Mouse (Mus musculus) myocyte (in vitro differentiated cells): ENCODE data around the gene Sez6l. TPM values are rescaled to one million over a fixed set of nuclear protein-coding genes. Genes with fewer than 3 reads are reported as not detected.

Source experiments
- H3K27me3 ChIP-seq: one replicate; pipeline ENCODE4 v1.6.1; 2011; ENCODE audit not compliant: control insufficient read depth, insufficient read depth, insufficient read length
- H3K36me3 ChIP-seq: one replicate; pipeline ENCODE4 v1.6.1; 2011; ENCODE audit not compliant: control insufficient read depth, insufficient read depth
- H3K4me2 ChIP-seq: one replicate; pipeline ENCODE4 v1.6.1; 2011; ENCODE audit warnings: low read depth, control low read depth
- H3K4me3 ChIP-seq: one replicate; pipeline ENCODE4 v1.5.1; 2011; ENCODE audit warnings: mild to moderate bottlenecking, control low read depth, moderate library complexity
- H3K79me2 ChIP-seq: one replicate; pipeline ENCODE4 v1.6.1; 2011; ENCODE audit not compliant: control insufficient read depth, insufficient read depth
- H3ac ChIP-seq: one replicate; pipeline ENCODE4 v1.6.1; 2011; ENCODE audit not compliant: control insufficient read depth, insufficient read length
- CEBPB ChIP-seq: IDR thresholded peaks from 2 replicates; pipeline ENCODE4 v1.6.1; 2011; ENCODE audit warnings: mild to moderate bottlenecking, moderate library complexity; ENCODE audit not compliant: poor library complexity, insufficient read depth, severe bottlenecking
- E2F4 ChIP-seq: IDR thresholded peaks from one replicate; pipeline ENCODE4 v1.6.1; 2011; ENCODE audit warnings: mild to moderate bottlenecking, control low read depth, moderate library complexity; ENCODE audit not compliant: insufficient read depth
- MAX ChIP-seq: IDR thresholded peaks from one replicate; pipeline ENCODE4 v1.6.1; 2011; ENCODE audit warnings: low read depth, mild to moderate bottlenecking, control low read depth
- MYOD1 ChIP-seq, 3 experiments: IDR thresholded peaks; one replicate each; pipeline ENCODE4 v1.6.1; 2011; ENCODE audit warnings: control low read depth in 2 of 3, low read depth in 2 of 3, mild to moderate bottlenecking in 2 of 3, moderate library complexity in 1 of 3; ENCODE audit not compliant: insufficient read length in 2 of 3, control insufficient read depth in 1 of 3
- MYOG ChIP-seq, 3 experiments: IDR thresholded peaks; one replicate each; pipeline ENCODE4 v1.6.1; 2011; ENCODE audit warnings: control low read depth in 2 of 3, low read depth in 2 of 3, mild to moderate bottlenecking in 2 of 3; ENCODE audit not compliant: insufficient read length in 2 of 3, control insufficient read depth in 1 of 3, insufficient read depth in 1 of 3
- POLR2A ChIP-seq: IDR thresholded peaks from one replicate; pipeline ENCODE4 v1.6.1; 2011; ENCODE audit warnings: low read depth, mild to moderate bottlenecking, control low read depth, moderate library complexity; ENCODE audit not compliant: insufficient read length
- POLR2AphosphoS2 ChIP-seq: IDR thresholded peaks from one replicate; pipeline ENCODE4 v1.6.1; 2011; ENCODE audit warnings: low read depth, control low read depth; ENCODE audit not compliant: insufficient read length
- REST ChIP-seq: IDR thresholded peaks from one replicate; pipeline ENCODE4 v1.6.1; 2011; ENCODE audit warnings: mild to moderate bottlenecking, control low read depth, moderate library complexity; ENCODE audit not compliant: insufficient read depth, insufficient read length
- SRF ChIP-seq: IDR thresholded peaks from one replicate; pipeline ENCODE4 v1.6.1; 2011; ENCODE audit warnings: low read depth; ENCODE audit not compliant: control insufficient read depth, insufficient read length
- TCF12 ChIP-seq: IDR thresholded peaks from one replicate; pipeline ENCODE4 v1.6.1; 2011; ENCODE audit warnings: mild to moderate bottlenecking, control low read depth; ENCODE audit not compliant: poor library complexity, insufficient read depth, severe bottlenecking
- TCF3 ChIP-seq: IDR thresholded peaks from one replicate; pipeline ENCODE4 v1.6.1; 2011; ENCODE audit warnings: low read depth, control low read depth; ENCODE audit not compliant: insufficient read length
- USF1 ChIP-seq: IDR thresholded peaks from one replicate; pipeline ENCODE4 v1.6.1; 2011; ENCODE audit warnings: low read depth, mild to moderate bottlenecking, control low read depth, moderate library complexity
- polyA plus RNA-seq: library from polyadenylated mRNA; unstranded; fragments of >200 nt; fragmentation: generic; extraction: Trizol; gene quantifications from one replicate; pipeline ENCODE4 v1.2.1, GENCODE M21; 2012; ENCODE audit warnings: missing spikeins

Sez6l gene
- polyA plus RNA-seq, 1 experiment: not detected

- peaks cover 73% of the 10 kb centered on the region for H3K27me3 ChIP-seq
- no peak overlapping the region for H3K4me3 ChIP-seq
- TF ChIP-seq CEBPB (no peak), TCF3 (no peak), TCF12 (no peak), REST (no peak), MAX (no peak), MYOD1 (IDR thresholded peaks at IDR 0.05; ENCODE audit: control insufficient read depth in 1 of 3, insufficient read length in 2 of 3, low read depth in 2 of 3) (no peak), SRF (no peak), MYOG (IDR thresholded peaks at IDR 0.05; ENCODE audit: control insufficient read depth in 1 of 3, insufficient read depth in 1 of 3, insufficient read length in 2 of 3, low read depth in 2 of 3) (no peak), POLR2AphosphoS2 (no peak), E2F4 (no peak), USF1 (no peak), POLR2A (no peak)
Measured at GRCm38 (mm10) chr5:112438535-112438934, 138.4 kb downstream of the Sez6l start.

GRCm38 (mm10) chr5:112433004-112433403, 144.0 kb downstream of the Sez6l start:
- Histone ChIP-seq H3ac (no peak overlapping the region), H3K79me2 (no peaks in the 10 kb centered on the region), H3K36me3 (no peaks in the 10 kb centered on the region), H3K4me3 (no peak overlapping the region), H3K4me2 (no peak overlapping the region), H3K27me3 (peaks cover 59% of the 10 kb centered on the region)
- TF ChIP-seq MYOG (IDR thresholded peaks at IDR 0.05; ENCODE audit: control insufficient read depth in 1 of 3, insufficient read depth in 1 of 3, insufficient read length in 2 of 3, low read depth in 2 of 3) (no peak), REST (no peak), POLR2A (no peak), POLR2AphosphoS2 (no peak), TCF3 (no peak), SRF (no peak), E2F4 (no peak), TCF12 (no peak), MAX (no peak), USF1 (no peak), CEBPB (no peak), MYOD1 (IDR thresholded peaks at IDR 0.05; ENCODE audit: control insufficient read depth in 1 of 3, insufficient read length in 2 of 3, low read depth in 2 of 3) (no peak)

More at GRCm38 (mm10) chr5:112438535-112438934, 138.4 kb downstream of the Sez6l start:
- H3ac ChIP-seq: no peak overlapping the region
- no peaks in the 10 kb centered on the region for H3K79me2 ChIP-seq
- no peaks in the 10 kb centered on the region for H3K36me3 ChIP-seq
- H3K4me2 ChIP-seq: no peak overlapping the region

- Histone ChIP-seq H3K4me3 (no peak overlapping the region), H3K27me3 (peaks cover 50% of the 10 kb centered on the region), H3K36me3 (no peaks in the 10 kb centered on the region), H3ac (no peak overlapping the region), H3K79me2 (no peaks in the 10 kb centered on the region), H3K4me2 (no peak overlapping the region)
- no peak for TF ChIP-seq POLR2A
- TF ChIP-seq E2F4: no peak
- TF ChIP-seq MYOG (IDR thresholded peaks at IDR 0.05; ENCODE audit: control insufficient read depth in 1 of 3, insufficient read depth in 1 of 3, insufficient read length in 2 of 3, low read depth in 2 of 3): no peak
- no peak for TF ChIP-seq TCF3
- TF ChIP-seq TCF12: no peak
- no peak for TF ChIP-seq MYOD1 (IDR thresholded peaks at IDR 0.05; ENCODE audit: control insufficient read depth in 1 of 3, insufficient read length in 2 of 3, low read depth in 2 of 3)
- no peak for TF ChIP-seq USF1
- TF ChIP-seq CEBPB: no peak
- no peak for TF ChIP-seq POLR2AphosphoS2
- TF ChIP-seq REST: no peak
- TF ChIP-seq MAX: no peak
- TF ChIP-seq SRF: no peak
Measured at GRCm38 (mm10) chr5:112432033-112432432, 145.0 kb downstream of the Sez6l start.

- no peaks in the 10 kb centered on the region for H3K36me3 ChIP-seq
- no peak overlapping the region for H3K4me3 ChIP-seq
- H3K4me2 ChIP-seq: no peak overlapping the region
- no peak overlapping the region for H3ac ChIP-seq
- H3K79me2 ChIP-seq: no peaks in the 10 kb centered on the region
- TF ChIP-seq REST (no peak), TCF3 (no peak), CEBPB (no peak), MAX (no peak), USF1 (no peak), TCF12 (no peak), MYOD1 (IDR thresholded peaks at IDR 0.05; ENCODE audit: control insufficient read depth in 1 of 3, insufficient read length in 2 of 3, low read depth in 2 of 3) (no peak), MYOG (IDR thresholded peaks at IDR 0.05; ENCODE audit: control insufficient read depth in 1 of 3, insufficient read depth in 1 of 3, insufficient read length in 2 of 3, low read depth in 2 of 3) (no peak), POLR2AphosphoS2 (no peak), SRF (no peak), E2F4 (no peak), POLR2A (no peak)
- peaks cover 42% of the 10 kb centered on the region for H3K27me3 ChIP-seq
Measured at GRCm38 (mm10) chr5:112431120-112431775, 145.7 kb downstream of the Sez6l start.
